Mouse (Mus musculus) brain, embryonic 14.5 days (tissue): ENCODE data around the gene Lrcol1.

Experiments
- CTCF ChIP-seq: fragments of 200-500 bp; IDR thresholded peaks from 2 replicates; pipeline ENCODE4 v1.5.1; 2012; ENCODE audit warnings: inconsistent platforms, mild to moderate bottlenecking, moderate library complexity, borderline replicate concordance; ENCODE audit not compliant: insufficient read depth, insufficient read length; ENCODE audit errors: extremely low read depth
- POLR2A ChIP-seq: fragments of 200-500 bp; IDR thresholded peaks from 2 replicates; pipeline ENCODE4 v1.6.1; 2012; ENCODE audit warnings: mild to moderate bottlenecking, inconsistent platforms, borderline replicate concordance; ENCODE audit not compliant: poor library complexity, insufficient read depth, insufficient read length, severe bottlenecking; ENCODE audit errors: extremely low read depth

GRCm38 (mm10) chr5:110362813-110363178 lies 18.3 kb downstream of the Lrcol1 start:
- no peak for TF ChIP-seq POLR2A
- no peak for TF ChIP-seq CTCF
